Mouse (Mus musculus): Measurements from ENCODE around the gene Spag17. TPM values are rescaled to one million over a fixed set of nuclear protein-coding genes. Genes with fewer than 3 reads are reported as not detected.

Spag17 gene
- polyA plus RNA-seq (2014; fragmentation: Nextera tagmentation; extraction: Ambion mirVana): 0.93 and 1.1 TPM in 2 replicates

DNA sequence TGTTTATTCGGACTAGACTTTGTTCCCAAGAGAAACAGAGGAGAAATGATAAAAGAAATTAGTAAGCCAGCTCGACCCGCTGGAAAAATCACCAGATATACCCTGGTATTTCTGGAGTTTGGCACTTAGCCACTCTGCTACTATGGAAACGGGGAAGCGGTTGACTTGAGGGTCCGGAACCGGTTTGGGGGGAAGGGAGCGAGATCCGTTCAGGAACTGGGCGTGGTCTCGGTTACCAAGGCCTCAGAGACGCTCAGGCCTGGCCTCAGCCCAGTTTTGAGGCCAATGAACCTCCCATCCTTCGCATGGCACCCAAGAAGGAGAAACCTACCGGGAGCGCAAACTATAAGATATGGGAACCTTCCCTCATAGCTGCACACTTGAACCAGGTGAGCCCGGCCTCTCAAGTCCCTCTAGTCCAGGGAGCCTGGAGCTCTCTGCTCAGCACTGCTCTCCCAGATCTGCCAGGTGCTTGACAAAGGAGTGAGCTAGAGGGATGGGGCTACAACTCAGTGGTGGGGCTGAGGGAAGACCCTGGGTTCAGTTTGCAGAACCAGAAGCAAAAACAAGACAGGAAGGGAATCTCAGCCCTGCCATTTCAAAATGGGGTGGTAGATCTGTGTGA lies at the start of gene Spag17:
Spag17 (plus strand) TSS at position 220 of the 625 bp plus-strand sequence.
- 41% methylated on average over 16 of the region's 16 CpGs for WGBS
- DNase-seq (ENCODE audit: low spot score): peak; percentile 32
- 0 out of 2 replicates have a peak within 1 kb of the TSS, but pooled peaks have one; percentile 7 for H3K4me2 ChIP-seq (replicated peaks)
- H3K9me3 ChIP-seq (ENCODE audit: control insufficient read depth, low read length): no peaks in the 10 kb centered on the region
- ATAC-seq (ENCODE audit: low FRiP score): no peak; the same call in 1 of the 2 replicates
- no peaks in the 10 kb centered on the region for H3K4me1 ChIP-seq (replicated peaks; ENCODE audit: control insufficient read depth, insufficient read depth, low read length)
- no peaks in the 10 kb centered on the region for H3K36me3 ChIP-seq (replicated peaks; ENCODE audit: control insufficient read depth, insufficient read depth)
- H3K9ac ChIP-seq: no peak within 1 kb of the TSS
- no peaks in the 10 kb centered on the region for H3K27me3 ChIP-seq (ENCODE audit: control insufficient read depth, insufficient read depth, low read length)
- no peak within 1 kb of the TSS for H3K4me3 ChIP-seq (replicated peaks; ENCODE audit: low read length)
- H3K27ac ChIP-seq: no peak within 1 kb of the TSS

DNA sequence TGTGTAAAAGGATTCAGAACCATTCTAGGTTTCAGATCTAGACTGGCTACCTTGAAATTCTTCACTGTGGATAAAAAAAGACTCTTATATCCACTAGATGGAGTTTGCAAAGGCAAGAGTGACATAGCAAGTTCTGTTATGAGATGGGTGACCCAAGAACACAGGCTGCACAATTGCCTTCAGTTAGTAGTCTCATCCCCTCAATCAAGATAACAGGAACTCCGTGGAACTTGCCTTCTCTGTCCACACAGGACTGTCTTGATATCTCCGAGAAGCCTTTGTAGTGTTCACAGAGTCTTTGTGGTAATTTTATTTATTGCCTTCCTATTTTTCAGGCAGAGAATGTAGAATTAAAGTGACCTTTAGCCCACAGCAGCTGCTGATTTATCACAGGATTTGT lies 42.9 kb upstream of the Spag17 start:
- Histone ChIP-seq H3K9me3 (ENCODE audit: control insufficient read depth, low read length) (no peaks in the 10 kb centered on the region), H3K4me2 (replicated peaks) (no peak overlapping the region), H3K27ac (no peak overlapping the region), H3K4me3 (replicated peaks; ENCODE audit: low read length) (no peak overlapping the region), H3K9ac (no peak overlapping the region), H3K4me1 (replicated peaks; ENCODE audit: control insufficient read depth, insufficient read depth, low read length) (no peaks in the 10 kb centered on the region), H3K36me3 (replicated peaks; ENCODE audit: control insufficient read depth, insufficient read depth) (no peaks in the 10 kb centered on the region), H3K27me3 (ENCODE audit: control insufficient read depth, insufficient read depth, low read length) (no peaks in the 10 kb centered on the region)
- 65% methylated on average over 2 of the region's 2 CpGs for WGBS
- DNase-seq (ENCODE audit: low spot score) (no peak), ATAC-seq (ENCODE audit: low FRiP score) (no peak)

DNA sequence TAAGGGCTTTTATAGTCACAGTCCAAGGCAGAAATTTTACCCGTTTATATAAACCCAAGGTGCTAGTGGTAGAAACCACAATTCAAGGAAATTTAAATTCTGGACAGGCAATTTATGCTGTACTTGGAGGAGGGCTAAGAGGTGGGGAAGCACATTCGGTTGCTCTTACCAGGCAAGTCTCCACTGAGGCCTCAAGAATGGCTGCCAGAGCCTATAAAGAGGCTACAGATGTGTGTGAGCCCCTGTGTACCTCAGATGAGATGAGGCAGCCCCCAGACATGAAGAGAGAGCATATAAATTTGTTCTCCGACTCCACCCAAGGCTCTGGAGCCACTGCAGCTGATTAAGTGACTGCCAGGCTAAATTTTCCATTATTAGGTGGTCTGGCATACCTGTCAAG lies 42.4 kb upstream of the Spag17 start:
- Histone ChIP-seq H3K27me3 (ENCODE audit: control insufficient read depth, insufficient read depth, low read length) (no peaks in the 10 kb centered on the region), H3K9ac (no peak overlapping the region), H3K27ac (no peak overlapping the region), H3K36me3 (replicated peaks; ENCODE audit: control insufficient read depth, insufficient read depth) (no peaks in the 10 kb centered on the region), H3K4me3 (replicated peaks; ENCODE audit: low read length) (no peak overlapping the region), H3K4me1 (replicated peaks; ENCODE audit: control insufficient read depth, insufficient read depth, low read length) (no peaks in the 10 kb centered on the region), H3K4me2 (replicated peaks) (no peak overlapping the region), H3K9me3 (ENCODE audit: control insufficient read depth, low read length) (no peaks in the 10 kb centered on the region)
- ATAC-seq (ENCODE audit: low FRiP score) (no peak), DNase-seq (ENCODE audit: low spot score) (no peak)
- WGBS: 83% methylated on average over 3 of the region's 3 CpGs

DNA sequence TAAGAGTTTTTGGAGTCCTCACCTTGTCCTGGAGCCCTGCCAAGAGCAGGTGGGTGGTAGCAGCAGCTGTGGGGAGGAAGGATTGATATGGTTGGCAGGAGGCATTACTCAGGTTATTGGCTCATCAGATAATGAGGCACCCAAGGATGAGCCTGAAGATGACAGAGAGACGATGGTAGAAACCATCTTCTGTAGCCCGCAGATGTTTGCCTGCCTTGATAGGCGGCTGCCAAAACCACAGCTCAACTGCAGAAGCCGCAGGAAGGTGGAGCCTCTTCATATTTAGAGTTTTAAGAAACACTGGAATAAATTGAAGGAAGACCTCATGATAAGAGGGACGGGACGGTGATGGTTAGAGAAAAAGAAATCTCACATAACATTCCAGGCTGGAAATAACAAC lies 42.0 kb upstream of the Spag17 start:
- H3K4me1 ChIP-seq (replicated peaks; ENCODE audit: control insufficient read depth, insufficient read depth, low read length): no peaks in the 10 kb centered on the region
- H3K4me3 ChIP-seq (replicated peaks; ENCODE audit: low read length): no peak overlapping the region
- ATAC-seq (ENCODE audit: low FRiP score) (no peak), DNase-seq (ENCODE audit: low spot score) (no peak)
- WGBS: 88% methylated on average over 6 of the region's 6 CpGs
- no peak overlapping the region for H3K4me2 ChIP-seq (replicated peaks)
- no peak overlapping the region for H3K9ac ChIP-seq
- H3K27me3 ChIP-seq (ENCODE audit: control insufficient read depth, insufficient read depth, low read length): no peaks in the 10 kb centered on the region
- no peaks in the 10 kb centered on the region for H3K36me3 ChIP-seq (replicated peaks; ENCODE audit: control insufficient read depth, insufficient read depth)
- no peak overlapping the region for H3K27ac ChIP-seq
- H3K9me3 ChIP-seq (ENCODE audit: control insufficient read depth, low read length): no peaks in the 10 kb centered on the region

DNA sequence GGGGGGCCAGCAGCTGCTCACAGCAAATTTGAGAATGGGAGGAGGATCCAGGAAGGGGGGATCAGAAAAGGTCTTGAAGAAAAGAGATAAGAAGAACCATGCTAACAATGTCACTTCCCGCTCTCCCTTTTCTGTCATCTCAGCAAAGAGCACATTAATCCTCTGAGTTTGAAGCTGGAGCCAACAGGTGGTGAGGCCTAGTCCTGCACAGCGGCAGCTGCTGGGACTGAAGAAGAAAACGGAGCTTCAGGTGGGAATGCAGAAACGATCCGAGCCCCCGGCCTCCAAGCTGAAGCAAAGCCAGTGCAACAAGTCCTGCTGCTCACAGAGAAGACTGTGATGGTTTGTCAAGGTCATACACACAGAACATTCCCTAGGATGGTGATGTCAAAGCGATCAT lies 34.3 kb upstream of the Spag17 start:
- Histone ChIP-seq H3K4me1 (replicated peaks; ENCODE audit: control insufficient read depth, insufficient read depth, low read length) (no peaks in the 10 kb centered on the region), H3K9ac (no peak overlapping the region), H3K4me2 (replicated peaks) (no peak overlapping the region), H3K4me3 (replicated peaks; ENCODE audit: low read length) (no peak overlapping the region), H3K27me3 (ENCODE audit: control insufficient read depth, insufficient read depth, low read length) (no peaks in the 10 kb centered on the region), H3K36me3 (replicated peaks; ENCODE audit: control insufficient read depth, insufficient read depth) (no peaks in the 10 kb centered on the region), H3K9me3 (ENCODE audit: control insufficient read depth, low read length) (no peaks in the 10 kb centered on the region), H3K27ac (no peak overlapping the region)
- no peak for DNase-seq (ENCODE audit: low spot score)
- ATAC-seq (ENCODE audit: low FRiP score): no peak
- 82% methylated on average over 7 of the region's 7 CpGs for WGBS

DNA sequence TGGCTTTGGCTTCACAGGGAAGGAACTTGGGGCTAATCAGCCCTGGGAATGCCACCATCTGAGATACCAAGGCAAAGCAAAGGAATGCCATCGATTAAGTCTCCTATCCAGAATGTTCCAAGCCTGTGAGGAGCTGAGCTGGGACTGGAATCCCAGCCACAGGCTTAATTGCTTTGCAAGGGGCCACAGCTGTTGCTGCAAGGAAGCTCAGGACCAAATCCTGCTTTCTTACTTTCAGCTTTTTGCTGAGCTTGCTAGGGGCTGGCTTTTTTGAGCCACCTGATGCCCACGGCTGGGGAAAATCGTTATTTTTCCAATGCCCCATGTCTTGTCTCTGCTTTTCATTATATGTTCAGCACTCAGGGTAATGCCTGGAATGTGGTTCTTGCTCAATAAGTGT lies 30.6 kb upstream of the Spag17 start:
- Histone ChIP-seq H3K27me3 (ENCODE audit: control insufficient read depth, insufficient read depth, low read length) (no peaks in the 10 kb centered on the region), H3K9me3 (ENCODE audit: control insufficient read depth, low read length) (no peaks in the 10 kb centered on the region), H3K4me2 (replicated peaks) (no peak overlapping the region), H3K4me1 (replicated peaks; ENCODE audit: control insufficient read depth, insufficient read depth, low read length) (no peaks in the 10 kb centered on the region), H3K27ac (no peak overlapping the region), H3K9ac (no peak overlapping the region), H3K4me3 (replicated peaks; ENCODE audit: low read length) (no peak overlapping the region), H3K36me3 (replicated peaks; ENCODE audit: control insufficient read depth, insufficient read depth) (no peaks in the 10 kb centered on the region)
- 73% methylated on average over 3 of the region's 3 CpGs for WGBS
- DNase-seq (ENCODE audit: low spot score) (no peak), ATAC-seq (ENCODE audit: low FRiP score) (no peak)

DNA sequence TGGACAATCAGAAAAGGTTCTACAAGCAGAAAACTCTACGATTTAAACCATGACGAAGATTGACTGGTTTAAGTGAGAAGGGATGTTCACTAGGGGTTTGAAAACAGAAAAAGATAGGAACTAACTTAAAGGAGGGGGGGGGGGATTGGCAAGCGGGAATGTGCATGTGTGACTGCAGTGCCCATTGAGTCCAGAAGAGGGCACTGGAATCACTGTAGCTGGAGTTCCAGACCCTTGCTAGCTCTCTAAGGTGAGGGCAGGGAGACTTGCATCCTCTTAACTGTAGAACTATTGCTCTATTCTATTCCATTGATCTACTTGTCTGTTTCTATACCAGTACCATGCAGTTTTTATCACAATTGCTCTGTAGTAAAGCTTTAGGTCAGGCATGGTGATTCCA lies 26.3 kb upstream of the Spag17 start:
- no peaks in the 10 kb centered on the region for H3K4me1 ChIP-seq (replicated peaks; ENCODE audit: control insufficient read depth, insufficient read depth, low read length)
- no peak overlapping the region for H3K4me2 ChIP-seq (replicated peaks)
- ATAC-seq (ENCODE audit: low FRiP score): no peak
- no peaks in the 10 kb centered on the region for H3K36me3 ChIP-seq (replicated peaks; ENCODE audit: control insufficient read depth, insufficient read depth)
- H3K4me3 ChIP-seq (replicated peaks; ENCODE audit: low read length): no peak overlapping the region
- H3K27me3 ChIP-seq (ENCODE audit: control insufficient read depth, insufficient read depth, low read length): no peaks in the 10 kb centered on the region
- no peaks in the 10 kb centered on the region for H3K9me3 ChIP-seq (ENCODE audit: control insufficient read depth, low read length)
- H3K9ac ChIP-seq: no peak overlapping the region
- no peak overlapping the region for H3K27ac ChIP-seq
- 72% methylated on average over 3 of the region's 3 CpGs for WGBS
- DNase-seq (ENCODE audit: low spot score): no peak

DNA sequence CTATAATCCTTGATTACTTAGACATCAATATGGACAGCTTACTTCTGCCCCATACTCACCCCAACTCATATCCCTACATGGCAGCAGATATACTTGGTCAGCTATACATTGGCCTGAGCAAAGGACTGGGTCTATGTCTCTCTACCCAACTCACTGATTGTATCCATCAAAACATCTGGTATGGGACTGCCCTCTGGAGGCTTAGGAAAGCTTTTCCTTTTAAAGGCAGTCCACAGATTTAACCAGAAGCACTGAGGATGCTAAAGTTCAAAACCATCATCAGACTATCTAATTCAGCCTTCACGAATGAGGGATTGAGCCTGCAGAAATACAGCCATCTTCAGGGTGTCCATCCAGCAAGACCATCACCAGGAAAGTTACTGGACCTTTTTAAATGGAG lies 20.5 kb upstream of the Spag17 start:
- Histone ChIP-seq H3K36me3 (replicated peaks; ENCODE audit: control insufficient read depth, insufficient read depth) (no peaks in the 10 kb centered on the region), H3K9me3 (ENCODE audit: control insufficient read depth, low read length) (no peaks in the 10 kb centered on the region), H3K4me1 (replicated peaks; ENCODE audit: control insufficient read depth, insufficient read depth, low read length) (no peaks in the 10 kb centered on the region), H3K4me3 (replicated peaks; ENCODE audit: low read length) (no peak overlapping the region), H3K9ac (no peak overlapping the region), H3K27ac (no peak overlapping the region), H3K4me2 (replicated peaks) (no peak overlapping the region), H3K27me3 (ENCODE audit: control insufficient read depth, insufficient read depth, low read length) (no peaks in the 10 kb centered on the region)
- DNase-seq (ENCODE audit: low spot score) (no peak), ATAC-seq (ENCODE audit: low FRiP score) (no peak)
- 74% methylated on average over 1 of the region's 1 CpGs for WGBS

DNA sequence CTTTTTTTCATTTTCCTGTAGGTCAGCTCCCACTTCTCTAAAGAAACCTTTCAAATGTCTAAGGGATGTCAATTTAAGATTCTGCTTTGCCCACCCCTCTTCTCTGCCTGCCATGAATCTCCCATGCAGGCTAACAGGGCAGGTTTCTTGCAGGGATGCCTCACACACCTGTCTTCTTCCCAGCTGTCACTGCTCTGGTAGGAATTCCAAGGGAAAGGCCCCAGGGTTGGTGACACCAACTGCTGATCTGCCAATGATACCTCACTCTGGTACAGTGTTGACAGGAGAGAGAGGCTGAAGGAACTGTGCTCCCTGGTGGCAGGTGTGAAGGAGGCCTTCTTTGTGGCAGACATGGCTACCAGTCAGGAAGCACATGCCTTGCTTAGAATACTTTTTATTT lies 10.1 kb upstream of the Spag17 start:
- Histone ChIP-seq H3K36me3 (replicated peaks; ENCODE audit: control insufficient read depth, insufficient read depth) (no peaks in the 10 kb centered on the region), H3K9ac (no peak overlapping the region), H3K4me2 (replicated peaks) (no peak overlapping the region), H3K27me3 (ENCODE audit: control insufficient read depth, insufficient read depth, low read length) (no peaks in the 10 kb centered on the region), H3K9me3 (ENCODE audit: control insufficient read depth, low read length) (no peaks in the 10 kb centered on the region), H3K4me3 (replicated peaks; ENCODE audit: low read length) (no peak overlapping the region), H3K4me1 (replicated peaks; ENCODE audit: control insufficient read depth, insufficient read depth, low read length) (no peaks in the 10 kb centered on the region), H3K27ac (no peak overlapping the region)
- DNase-seq (ENCODE audit: low spot score) (no peak), ATAC-seq (ENCODE audit: low FRiP score) (no peak)

DNA sequence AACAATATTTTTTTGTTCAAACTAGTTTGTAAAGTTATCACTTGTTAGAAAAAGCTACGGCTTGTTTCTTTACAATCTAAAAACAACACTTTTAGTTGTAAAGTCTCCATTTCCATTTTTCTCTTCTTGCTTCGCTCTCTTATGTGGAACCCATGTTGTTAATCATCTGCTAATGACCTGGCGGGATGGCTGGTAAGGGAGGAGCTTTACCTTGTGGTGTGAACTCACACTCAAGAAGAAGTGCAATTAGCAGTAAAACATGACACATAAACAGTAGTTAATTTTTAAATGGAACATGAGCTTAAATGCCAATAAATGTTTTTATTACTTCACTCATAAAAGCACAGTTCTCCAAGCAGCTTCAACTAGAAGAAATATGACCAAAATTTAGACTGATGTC lies 3.7 kb upstream of the Spag17 start:
- H3K9ac ChIP-seq: no peak overlapping the region
- H3K9me3 ChIP-seq (ENCODE audit: control insufficient read depth, low read length): no peaks in the 10 kb centered on the region
- no peak for DNase-seq (ENCODE audit: low spot score)
- no peaks in the 10 kb centered on the region for H3K4me1 ChIP-seq (replicated peaks; ENCODE audit: control insufficient read depth, insufficient read depth, low read length)
- H3K4me3 ChIP-seq (replicated peaks; ENCODE audit: low read length): no peak overlapping the region
- H3K27ac ChIP-seq: no peak overlapping the region
- H3K27me3 ChIP-seq (ENCODE audit: control insufficient read depth, insufficient read depth, low read length): no peaks in the 10 kb centered on the region
- no peak for ATAC-seq (ENCODE audit: low FRiP score)
- H3K36me3 ChIP-seq (replicated peaks; ENCODE audit: control insufficient read depth, insufficient read depth): no peaks in the 10 kb centered on the region
- WGBS: 88% methylated on average over 3 of the region's 3 CpGs
- H3K4me2 ChIP-seq (replicated peaks): no peak overlapping the region

Measured in hindbrain, embryonic 14.5 days (tissue).